Mouse (Mus musculus): ENCODE measurements around the gene Tfb1m.

Tfb1m gene

DNA sequence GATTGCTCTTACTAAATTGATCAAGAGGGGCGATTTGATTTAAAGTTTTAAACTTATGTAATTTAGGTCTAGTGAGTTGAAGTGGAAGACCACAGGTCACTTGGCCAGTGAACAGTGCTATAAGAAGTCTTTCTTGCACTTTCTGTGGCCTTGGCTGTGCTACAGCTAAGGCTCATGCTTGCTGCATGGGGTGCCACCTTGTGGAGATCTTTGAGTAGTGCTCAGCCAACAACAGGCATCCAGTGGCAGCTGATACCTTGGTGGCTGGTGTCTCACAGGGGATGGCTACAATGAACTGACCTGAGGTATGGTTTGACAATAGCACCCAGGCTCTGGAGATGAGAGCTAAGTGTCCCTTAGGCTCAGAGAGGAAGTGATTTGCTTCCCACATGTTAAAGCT, 47.7 kb downstream of the Tfb1m start:
- DNase-seq (ENCODE audit: low spot score), result peak; percentile 51

DNA sequence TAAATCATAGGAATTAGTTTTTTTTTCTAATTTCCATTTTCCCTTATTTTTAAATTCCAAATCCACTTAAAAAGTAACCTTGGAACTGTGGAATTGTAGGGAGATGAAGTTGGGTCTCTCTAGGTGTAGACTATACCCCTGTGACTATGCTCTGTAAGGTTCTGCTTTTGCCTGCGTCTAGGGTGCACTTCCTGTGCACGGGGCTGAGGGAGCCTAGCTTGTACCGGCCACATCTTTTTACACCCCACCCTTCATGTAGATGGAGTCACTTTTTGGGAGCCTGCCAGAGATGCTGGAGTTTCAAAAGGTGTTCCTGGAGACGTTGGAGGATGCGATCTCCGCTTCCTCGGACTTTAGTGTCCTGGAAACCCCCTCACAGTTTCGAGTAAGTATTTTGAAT, 51.1 kb downstream of the Tfb1m start:
- no peak for DNase-seq (ENCODE audit: low spot score)

DNA sequence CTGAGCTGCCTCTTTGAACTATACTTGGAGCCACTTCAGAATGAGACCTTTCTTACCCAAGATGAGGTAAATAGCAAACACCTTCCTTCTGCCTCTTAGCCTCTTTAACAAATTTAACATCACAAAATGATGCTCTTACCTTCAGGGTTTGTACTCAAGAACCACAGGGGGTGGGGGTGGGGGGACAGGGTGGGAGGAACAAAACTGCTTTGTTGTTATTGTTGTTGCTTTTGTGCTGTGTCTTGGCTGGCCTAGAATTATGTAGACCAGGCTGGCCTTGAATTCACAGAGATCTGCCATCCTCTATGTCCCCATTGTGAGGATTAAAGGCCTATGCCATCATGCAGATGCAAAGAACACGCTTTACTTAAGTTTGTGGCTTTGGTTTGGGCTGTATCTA, 51.9 kb downstream of the Tfb1m start:
- DNase-seq (ENCODE audit: low spot score), result no peak

DNA sequence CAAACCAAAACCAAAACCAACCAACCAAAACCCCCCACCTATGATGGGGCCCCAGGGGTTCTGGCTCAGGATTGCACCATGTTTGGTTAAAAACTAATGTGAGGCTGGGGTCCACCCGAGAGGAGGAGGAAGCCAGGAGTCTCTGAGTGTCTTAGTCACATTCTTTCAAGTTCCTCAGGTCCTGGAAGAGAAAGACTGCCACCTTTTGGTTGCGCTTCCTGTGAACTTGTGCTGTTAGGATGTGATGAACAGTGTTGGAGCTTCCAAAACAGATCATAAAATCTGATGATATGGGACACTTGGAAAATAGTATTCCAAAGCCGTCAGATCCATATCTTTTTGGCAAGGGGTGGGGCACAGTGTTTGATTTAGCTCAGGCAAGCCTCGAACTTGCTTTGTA, 56.6 kb downstream of the Tfb1m start:
- DNase-seq (ENCODE audit: low spot score), result no peak

DNA sequence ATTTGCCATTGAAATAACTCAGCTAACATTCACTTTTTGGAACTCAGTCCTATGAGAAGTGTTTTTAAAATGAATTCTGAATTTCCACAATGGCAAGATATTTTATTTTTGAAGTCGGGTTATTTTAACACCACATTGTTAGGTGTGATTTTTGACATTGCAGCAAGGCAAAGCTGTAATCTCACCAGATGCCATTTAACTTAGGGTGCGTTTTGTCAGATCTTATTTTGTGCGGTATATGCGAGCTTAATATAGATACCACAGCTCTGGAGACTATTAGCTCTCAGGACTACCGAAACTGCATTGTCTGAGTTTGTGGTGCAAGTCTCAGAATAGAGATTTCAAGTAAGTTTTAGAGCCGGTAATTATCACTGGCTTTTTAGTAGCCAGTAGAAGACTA, 57.5 kb downstream of the Tfb1m start:
- peak; percentile 31 for DNase-seq (ENCODE audit: low spot score)

DNA sequence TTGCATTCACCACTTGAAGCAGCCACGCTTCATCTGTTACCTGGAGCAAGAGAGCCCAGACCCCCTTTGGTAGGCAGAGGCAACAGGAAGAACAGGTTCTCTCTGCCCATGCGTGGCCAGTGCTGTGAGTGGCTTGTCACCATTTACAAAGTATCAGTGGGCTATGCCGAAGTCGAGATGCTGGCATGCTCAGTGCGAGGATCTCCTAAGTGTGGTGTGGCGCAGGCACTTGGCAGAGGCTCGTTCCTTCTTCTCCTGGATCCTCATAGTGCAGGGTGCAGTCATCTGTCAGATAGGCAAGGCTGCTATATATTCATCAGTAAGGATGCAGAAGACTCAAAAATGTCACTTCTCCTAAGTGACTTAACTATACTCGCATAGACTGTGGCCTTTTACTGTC, 58.1 kb downstream of the Tfb1m start:
- DNase-seq (ENCODE audit: low spot score), result no peak

DNA sequence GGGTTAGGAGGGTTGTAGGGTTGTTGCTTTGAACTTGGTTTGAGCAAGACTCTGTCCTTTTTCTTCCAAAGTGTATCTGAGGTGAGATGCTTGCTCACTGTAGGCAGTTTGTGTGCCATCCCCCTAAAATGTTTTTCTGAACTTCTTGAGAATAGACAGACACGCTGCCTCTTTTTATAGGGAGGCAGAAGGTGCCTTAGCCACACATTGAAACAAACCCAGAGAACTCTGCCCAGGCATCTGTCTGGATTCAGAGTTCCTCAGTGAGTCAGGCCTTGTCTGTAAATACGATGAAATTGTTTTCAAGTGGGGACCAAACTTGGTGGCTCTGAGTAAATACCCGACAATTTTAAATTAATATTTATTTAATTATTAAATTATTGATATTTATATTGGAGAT, 59.0 kb downstream of the Tfb1m start:
- DNase-seq (ENCODE audit: low spot score), result no peak

DNA sequence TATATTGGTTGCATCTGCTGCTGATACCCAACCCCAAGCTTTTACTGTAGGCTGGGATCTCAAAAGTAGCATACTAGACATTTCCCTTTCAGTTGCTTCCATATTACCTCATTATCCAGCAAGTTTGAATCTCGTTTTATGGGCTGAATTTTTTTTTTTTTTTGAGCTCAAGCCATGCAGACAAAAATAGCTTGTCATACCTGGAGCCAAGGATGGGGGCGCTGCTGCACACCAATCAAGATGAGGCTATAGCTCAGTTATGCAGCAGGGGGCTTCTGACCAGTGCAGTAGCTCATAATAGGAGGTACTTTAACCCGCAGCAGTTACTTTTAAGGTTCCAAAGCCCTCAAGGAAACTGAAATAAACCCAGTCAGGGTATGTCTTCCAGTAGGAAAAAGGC, 59.5 kb downstream of the Tfb1m start:
- no peak for DNase-seq (ENCODE audit: low spot score)

DNA sequence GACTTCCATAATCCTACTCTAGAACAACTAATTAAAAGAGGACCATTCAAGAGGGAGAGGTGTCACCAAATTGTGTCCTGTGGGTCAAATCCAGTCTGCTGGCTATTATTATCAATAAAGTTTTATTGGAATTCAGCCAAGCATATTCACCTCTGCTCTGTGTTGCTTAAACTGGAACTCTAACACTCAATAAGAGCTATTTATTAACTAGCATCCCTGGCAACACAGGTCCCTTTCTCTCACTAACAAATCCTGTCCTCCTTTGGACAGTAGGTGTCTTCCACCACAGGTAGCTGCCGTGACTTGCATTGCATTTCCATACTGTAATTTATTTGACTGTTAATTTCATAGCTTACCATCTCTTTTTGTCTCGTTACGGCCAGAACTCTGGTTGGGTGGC, 61.5 kb downstream of the Tfb1m start:
- no peak for DNase-seq (ENCODE audit: low spot score)

DNA sequence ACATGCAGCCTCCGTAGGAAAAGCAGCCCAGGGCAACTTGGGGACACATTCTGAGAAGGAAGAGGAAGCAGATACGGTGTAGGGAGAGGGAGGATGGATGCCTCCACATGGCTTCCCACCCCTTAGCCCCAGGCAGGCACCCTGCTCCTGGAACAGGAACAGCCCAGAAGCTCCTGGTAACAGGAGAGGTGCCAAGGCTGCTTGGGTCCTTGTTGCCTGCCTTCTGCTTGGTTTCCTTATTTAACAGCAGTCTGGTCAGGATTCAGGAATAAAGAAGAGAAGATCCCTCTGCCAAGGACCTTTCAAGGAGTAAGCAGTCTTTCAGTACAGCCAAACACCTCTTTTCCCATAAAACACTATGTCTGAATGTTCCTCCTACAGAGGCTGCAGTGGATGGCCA, 62.0 kb downstream of the Tfb1m start:
- peak; percentile 46 for DNase-seq (ENCODE audit: low spot score)

DNA sequence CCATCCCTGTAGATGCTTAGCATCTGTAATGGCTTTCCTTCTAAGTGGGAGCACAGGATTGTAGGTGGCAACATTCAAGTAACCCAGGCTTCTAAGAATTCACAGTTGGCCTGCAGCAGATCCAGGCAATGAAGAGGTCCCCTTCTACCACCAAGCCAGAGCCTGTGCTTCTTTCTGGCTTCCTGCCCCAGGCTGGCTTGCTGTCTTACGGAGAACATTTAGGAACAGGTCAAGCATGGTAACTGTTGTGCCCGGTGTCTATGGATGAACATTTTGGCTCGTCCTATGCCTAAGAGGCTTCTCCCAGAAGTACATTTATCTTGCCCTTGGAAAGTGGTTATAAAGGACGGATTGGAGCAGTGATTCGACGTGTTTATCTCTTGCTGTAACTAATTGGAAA, 65.9 kb downstream of the Tfb1m start:
- no peak for DNase-seq (ENCODE audit: low spot score)

DNA sequence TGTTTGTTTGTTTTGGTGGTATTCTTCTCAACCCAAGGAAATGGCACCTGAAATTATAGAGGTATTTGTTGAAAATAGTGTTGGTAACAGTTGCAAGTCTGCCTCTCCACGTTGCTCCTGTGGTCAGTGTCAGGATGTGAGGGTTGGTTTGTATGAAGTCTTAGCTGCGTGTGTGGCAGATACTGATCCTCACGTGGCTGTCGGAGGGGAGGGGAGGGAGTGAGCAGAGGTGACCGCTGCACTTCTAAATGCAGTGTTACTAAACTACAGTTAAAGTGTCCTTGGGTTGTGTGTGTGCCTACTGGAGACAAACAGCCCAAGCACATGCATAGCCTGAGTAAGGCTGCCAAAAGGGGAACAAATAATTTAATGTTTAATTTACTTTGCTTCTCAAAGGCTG, 66.5 kb downstream of the Tfb1m start:
- DNase-seq (ENCODE audit: low spot score), result no peak

DNA sequence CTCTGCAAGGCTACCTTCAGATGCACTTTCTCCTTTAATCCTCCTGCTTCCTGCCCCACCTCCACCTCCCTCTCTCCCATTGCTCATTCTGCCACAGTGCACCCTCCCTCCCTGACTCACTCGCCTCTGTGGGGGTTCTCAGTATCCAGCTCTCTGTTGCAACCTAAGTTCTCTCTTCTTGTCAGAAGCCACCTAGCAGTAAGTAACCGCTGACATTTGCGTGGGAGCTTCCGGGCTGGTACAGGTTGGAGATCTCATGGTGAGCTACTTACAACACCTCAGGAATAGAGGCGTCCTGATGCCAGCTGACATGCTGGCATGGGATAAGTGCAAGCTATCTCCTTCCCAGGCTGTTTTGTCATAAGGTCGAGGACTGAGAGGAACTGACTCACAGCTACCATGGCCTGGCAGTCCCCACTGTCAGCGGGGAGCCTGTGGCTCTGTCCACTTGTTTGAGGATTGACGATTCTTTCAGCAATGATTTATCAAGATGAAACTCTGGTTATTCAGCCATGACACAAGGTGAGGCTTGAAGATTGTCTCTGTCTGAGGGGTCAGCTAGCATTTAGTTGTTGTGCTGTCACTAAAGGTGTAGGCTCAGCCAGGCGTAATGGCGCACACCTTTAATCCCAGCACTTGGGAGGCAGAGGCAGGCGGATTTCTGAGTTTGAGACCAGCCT, 67.2 kb downstream of the Tfb1m start:
- DNase-seq (ENCODE audit: low spot score), result no peak

DNA sequence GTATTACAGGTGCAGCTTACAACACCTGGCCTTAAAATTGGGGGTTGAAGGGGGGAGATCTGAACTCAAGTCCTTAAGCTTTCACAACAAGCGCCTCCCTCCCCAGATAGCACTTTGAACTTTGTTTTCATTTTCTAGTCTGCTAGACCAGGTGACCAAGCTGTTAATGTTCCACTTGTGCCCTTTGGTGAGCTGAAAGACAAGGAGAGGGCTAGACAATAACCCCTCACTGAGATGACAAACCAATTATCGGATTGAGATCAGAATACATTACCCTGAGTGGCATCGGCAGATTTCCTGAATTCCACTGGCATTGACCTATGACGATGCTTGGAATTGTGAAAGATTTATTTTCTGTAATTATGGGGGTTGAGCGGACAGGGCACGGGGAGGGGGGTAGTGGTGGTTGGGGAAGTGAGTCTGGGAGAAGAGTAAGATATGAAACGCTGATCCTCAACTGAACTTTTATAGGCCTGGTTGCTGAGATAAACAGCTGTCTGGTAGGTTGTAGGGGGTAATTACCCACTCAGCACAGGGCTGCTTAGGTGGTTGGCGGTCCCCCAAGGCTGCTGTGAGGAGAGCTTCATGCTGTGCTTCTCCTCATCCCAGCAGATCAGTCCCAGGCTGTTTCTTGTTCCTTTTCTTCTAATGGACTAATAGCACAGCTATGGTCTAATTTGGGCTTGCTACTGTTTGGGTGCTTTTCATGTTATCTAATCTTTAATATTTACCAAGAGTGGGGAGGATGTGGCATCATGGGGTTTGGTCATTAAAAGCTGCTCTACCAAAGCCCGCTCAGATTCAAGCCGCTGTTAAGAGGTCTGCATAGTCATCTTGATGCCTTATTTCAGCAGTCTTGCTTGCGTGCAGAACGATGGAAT, 69.6 kb downstream of the Tfb1m start:
- DNase-seq (ENCODE audit: low spot score), result no peak

DNA sequence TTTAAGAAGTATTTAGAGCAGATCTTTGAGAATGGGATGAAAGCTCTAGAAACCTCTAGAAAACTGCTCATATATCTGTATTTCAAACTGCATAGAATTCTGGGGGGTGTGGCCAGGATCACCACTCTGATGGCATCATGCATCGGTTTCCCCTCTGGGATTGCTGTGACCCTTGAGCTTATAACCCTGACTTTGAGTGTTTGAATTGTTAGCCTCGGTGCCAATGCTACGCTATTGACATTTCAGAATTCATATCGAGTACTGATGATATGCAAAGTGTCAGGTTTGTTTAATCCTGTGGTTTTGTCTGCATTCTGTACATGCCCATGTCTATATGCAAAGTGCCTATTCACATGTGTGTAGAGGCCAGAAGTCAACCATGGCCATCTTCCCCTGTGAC, 70.4 kb downstream of the Tfb1m start:
- no peak for DNase-seq (ENCODE audit: low spot score)

DNA sequence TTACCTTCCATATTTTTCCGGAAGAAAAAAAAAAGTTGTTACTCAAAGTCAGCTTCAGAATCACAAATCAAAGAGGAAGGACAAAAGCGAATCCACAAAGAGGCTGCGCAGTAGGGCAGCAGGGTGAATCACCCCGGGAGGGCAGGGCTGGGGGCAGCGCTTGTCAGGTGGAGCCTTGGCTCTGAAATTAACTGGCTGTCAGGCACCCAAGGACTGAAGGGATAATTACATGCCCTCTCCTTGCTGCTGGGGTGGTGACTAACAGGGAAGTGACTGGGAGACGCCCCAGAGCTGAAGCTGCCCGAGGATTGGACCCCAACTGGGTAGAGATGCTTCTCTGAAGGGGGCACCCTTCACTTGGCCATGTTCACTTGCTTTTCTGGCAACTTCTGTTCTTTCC, 71.7 kb downstream of the Tfb1m start:
- no peak for DNase-seq (ENCODE audit: low spot score)

DNA sequence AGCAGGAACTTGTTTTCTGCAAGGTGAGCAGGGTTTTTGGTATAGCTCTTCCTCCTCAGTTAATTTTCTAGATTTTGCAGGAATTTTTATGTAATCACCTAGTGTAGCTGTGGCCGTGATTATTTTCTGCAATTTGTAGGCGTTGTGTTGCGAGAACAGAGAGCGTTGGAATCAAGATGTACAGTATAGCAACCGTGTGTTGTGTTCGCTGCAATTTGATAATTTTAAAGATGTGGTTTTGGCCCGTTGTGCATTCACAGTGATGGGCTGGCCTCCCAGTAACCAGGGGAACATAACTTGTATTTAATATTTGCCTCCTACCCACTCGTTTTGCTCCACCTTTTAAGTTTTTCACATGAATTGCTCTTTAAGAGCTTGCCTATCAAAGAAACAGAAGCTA, 74.5 kb downstream of the Tfb1m start:
- DNase-seq (ENCODE audit: low spot score), result no peak

DNA sequence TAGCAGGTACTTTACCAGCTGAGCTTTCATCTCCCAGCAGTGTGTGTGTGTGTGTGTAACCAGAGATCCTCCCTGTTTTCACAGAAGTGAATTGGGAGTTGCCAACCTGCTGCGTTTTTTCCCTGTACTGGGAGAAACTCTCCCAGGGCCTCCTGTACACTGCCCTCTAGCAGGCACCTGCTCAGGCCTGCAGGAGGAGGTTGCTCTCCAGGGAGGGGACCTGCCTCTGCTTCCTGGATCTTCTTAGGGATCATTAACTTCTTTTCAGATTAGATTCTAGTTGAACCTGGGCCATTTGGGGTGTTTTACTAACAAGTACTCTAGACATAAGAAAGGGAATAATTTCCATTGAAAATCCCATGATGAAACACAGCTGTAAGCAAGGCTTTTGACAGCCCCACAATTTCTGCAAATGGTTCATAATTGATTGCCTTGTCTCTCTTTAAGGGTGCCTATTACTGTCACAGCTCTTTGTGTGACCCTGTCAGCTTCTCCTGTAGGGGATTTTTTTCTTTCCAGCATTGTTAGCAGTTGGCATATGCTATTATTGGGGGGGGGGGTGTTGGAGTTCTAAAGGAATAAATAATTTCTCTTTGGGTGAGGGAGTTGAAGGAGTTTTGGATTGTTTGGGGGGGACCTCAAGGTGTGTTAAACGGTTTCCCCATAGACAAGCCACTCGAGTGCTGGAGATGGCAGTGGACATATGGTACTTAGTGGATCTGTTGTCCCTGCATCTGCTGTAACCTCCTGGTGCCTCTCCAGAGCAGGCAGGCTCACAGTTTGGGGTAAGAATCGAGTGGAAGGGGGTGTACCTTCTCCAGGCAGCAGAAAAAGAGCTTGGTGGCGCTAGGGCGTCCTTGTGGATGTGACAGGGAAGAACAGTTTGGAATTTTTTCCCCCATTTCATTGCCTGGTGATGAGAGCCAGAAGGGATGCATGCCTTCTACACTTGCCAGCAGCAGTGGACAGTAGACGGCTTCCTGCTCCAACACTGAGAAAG, 75.7 kb downstream of the Tfb1m start:
- DNase-seq (ENCODE audit: low spot score), result peak; percentile 55

DNA sequence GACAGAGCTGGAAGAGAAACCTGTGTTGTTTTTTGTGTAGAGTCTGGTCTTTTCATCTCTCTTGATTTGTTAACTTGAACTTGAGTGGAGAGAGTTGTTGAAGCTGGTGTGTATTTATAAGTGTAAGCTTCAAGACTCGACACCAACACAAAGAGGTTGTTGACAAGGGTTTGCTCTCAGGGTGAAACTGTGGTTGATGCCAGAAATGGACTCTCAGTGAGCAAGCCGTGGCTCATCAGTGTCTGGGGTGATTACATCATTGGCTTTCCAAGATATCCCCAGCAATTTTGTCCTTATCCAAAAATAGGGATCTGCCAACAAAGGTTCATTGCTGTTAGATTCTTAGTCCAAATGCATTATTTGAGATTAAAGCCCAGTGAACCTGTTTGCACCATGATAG, 81.0 kb downstream of the Tfb1m start:
- DNase-seq (ENCODE audit: low spot score), result no peak

DNA sequence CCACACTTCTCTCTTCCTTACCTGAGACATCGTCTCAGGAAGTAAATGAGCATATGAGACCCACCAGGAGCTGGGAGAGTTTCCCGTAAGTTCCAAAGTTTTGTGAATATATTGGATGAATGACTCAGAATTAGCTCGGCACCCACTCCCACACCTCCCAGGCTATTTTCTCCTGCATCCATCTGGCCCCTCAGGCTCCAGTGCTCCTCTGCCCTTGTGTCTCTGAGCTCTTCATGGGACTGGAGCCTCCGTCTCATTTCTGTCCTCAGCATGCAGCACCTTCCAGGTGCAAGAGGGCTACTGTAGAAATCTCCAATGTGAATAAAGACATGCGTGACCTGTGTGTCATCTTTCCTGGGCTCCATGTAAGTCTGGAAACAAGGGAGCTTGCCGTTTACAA, 85.6 kb downstream of the Tfb1m start:
- DNase-seq (ENCODE audit: low spot score), result no peak
